Mouse (Mus musculus) kidney, adult 2 months (tissue): Measurements from ENCODE around the gene Slc36a2. TPM values are rescaled to one million over a fixed set of nuclear protein-coding genes. Genes with fewer than 3 reads are reported as not detected.

Experiments used
- DNase-seq: peaks from one replicate; pipeline ENCODE4 v3.0.0; 2021
- H3K27ac ChIP-seq: fragments of 200-500 bp; 2 replicates; pipeline ENCODE4 v1.5.1; 2012; ENCODE audit warnings: low read depth, low read length, control low read depth, inconsistent platforms; ENCODE audit not compliant: insufficient read depth
- H3K27me3 ChIP-seq: fragments of 200-500 bp; replicated peaks from 2 replicates; pipeline ENCODE4 v1.6.1; 2012; ENCODE audit warnings: mild to moderate bottlenecking, moderate library complexity, low read length, inconsistent platforms; ENCODE audit not compliant: control insufficient read depth, insufficient read depth
- H3K36me3 ChIP-seq: fragments of 200-500 bp; 2 replicates; pipeline ENCODE4 v1.6.1; 2012; ENCODE audit warnings: mild to moderate bottlenecking, moderate library complexity, low read length, inconsistent platforms; ENCODE audit not compliant: control insufficient read depth, insufficient read depth
- H3K4me1 ChIP-seq: fragments of 200-500 bp; 2 replicates; pipeline ENCODE4 v1.6.1; 2011; ENCODE audit warnings: low read length; ENCODE audit not compliant: control insufficient read depth, insufficient read depth
- H3K4me3 ChIP-seq: fragments of 200-500 bp; 2 replicates; pipeline ENCODE4 v1.5.1; 2011; ENCODE audit warnings: mild to moderate bottlenecking, low read depth, low read length, control low read depth; ENCODE audit not compliant: insufficient read depth
- CTCF ChIP-seq: fragments of 200-500 bp; conservative IDR thresholded peaks from 2 replicates; pipeline ENCODE4 v1.5.1; 2011; ENCODE audit warnings: low read depth, mild to moderate bottlenecking, control low read depth, low read length, moderate library complexity, mixed read lengths; ENCODE audit not compliant: insufficient read depth, insufficient read length
- POLR2A ChIP-seq: fragments of 200-500 bp; IDR thresholded peaks from one replicate; pipeline ENCODE4 v1.6.1; 2011; ENCODE audit warnings: low read depth, low read length, control low read depth
- WGBS: fragments of 180-500 bp; shearing (Covaris S2); methylation state at CpG from one replicate; pipeline ENCODE4 v1.1.7; 2018; 5-methylcytosine and 5-hydroxymethylcytosine counted together
- polyA plus RNA-seq: library from polyadenylated mRNA; depleted of rRNA; stranded (reverse); fragments of >200 nt; gene quantifications from 2 replicates; pipeline ENCODE4 v1.2.3, GENCODE M21; 2012; rRNA removed

The Slc36a2 gene
- polyA plus RNA-seq, 1 experiment = 35.4 TPM

DNA sequence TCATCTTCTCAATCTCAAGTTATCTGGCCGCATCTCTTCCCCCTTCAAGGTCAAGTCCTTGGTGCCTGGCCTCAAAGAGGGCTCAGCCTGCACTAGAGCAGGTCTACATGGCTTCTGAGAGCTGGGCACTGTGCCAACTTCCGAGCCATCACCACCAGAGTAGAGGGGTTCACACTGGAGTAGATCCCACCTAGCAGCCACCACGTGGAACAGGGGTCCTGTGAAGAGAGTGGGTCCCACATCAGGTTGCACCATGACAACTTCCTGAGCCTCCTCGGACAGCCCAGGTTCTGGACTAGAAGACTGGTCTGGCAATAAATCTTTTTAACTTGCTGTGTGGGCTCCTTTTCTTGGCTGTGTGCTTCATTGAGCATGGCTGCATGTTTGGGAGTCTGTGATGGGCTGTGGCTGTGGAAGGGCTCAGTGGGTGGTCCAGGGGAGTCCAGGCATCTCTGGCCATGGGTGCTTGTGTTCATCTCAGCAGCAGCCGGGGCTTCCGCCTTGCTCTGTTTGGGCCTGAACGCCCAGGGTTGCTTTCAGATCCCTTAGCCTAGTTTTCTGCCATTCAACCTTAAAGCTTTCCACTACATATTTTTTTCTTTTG, 74.2 kb downstream of the Slc36a2 start:
- DNase-seq = no peak
- no peak overlapping the region for H3K27ac ChIP-seq

DNA sequence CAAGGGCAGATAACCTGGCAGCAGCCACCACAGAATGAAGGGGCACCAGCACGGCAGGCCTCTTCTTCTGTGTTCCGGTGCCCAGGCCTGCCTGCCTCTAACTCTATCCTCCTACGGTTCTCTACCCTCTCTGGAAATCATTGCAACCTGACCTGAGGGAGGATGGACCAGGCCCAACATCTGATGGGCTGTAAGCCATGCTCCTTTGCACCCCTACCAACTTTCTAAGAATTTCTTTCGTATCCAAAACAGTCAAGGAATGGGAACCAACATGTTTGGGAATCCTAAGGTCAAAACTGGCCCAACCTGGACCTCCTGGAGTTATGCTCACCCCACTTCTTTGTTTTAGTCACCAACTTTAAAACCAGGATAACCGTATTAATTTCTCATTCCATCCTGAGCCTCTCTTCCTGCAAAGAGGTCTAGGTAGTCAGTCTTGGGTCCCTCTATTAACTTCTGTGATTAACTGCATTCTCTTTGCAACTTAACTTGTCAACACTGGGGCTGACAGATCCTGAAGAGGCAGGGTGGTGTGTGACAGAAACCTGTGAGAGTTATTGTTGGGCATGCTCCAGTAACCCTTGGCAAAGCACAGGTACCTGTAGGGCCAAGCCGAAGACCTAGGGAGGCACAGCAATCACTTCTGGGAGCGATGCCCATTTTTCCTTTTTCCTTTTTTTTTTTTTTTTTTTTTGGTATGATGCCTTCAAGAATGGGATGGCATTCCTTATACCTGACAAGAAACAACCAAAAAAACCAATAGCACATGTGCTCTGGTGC, 75.2 kb downstream of the Slc36a2 start:
- H3K4me3 ChIP-seq = no peak overlapping the region
- no peaks in the 10 kb centered on the region for H3K27me3 ChIP-seq
- no peak overlapping the region for H3K27ac ChIP-seq
- WGBS = 72% methylated on average over 7 of the region's 7 CpGs
- peaks cover 7% of the 10 kb centered on the region; the same call in 1 of the 2 replicates for H3K4me1 ChIP-seq
- peak; percentile 57 for DNase-seq
- no peaks in the 10 kb centered on the region; the same call in 1 of the 2 replicates for H3K36me3 ChIP-seq
- TF ChIP-seq CTCF (no peak), POLR2A (no peak)

More for the DNA sequence above, 74.2 kb downstream of the Slc36a2 start:
- Histone ChIP-seq H3K27me3 (no peaks in the 10 kb centered on the region), H3K36me3 (no peaks in the 10 kb centered on the region; the same call in 1 of the 2 replicates), H3K4me1 (peaks cover 6% of the 10 kb centered on the region; the same call in 1 of the 2 replicates), H3K4me3 (no peak overlapping the region)
- TF ChIP-seq CTCF = no peak
- TF ChIP-seq POLR2A = no peak
- 44% methylated on average over 7 of the region's 7 CpGs for WGBS

Other genes starting within 250 kb of the Slc36a2 start
- gene Tnip1, start 222.2 kb downstream of the Slc36a2 start, polyA plus RNA-seq = 19.1 and 20.6 TPM in 2 replicates
- gene Anxa6, start 151.6 kb downstream of the Slc36a2 start, polyA plus RNA-seq = 76.5 and 87.9 TPM in 2 replicates
- 1.6 and 2.0 TPM in 2 replicates for gene Ccdc69, start 106.9 kb downstream of the Slc36a2 start, polyA plus RNA-seq
- gene Gm2a, start 87.0 kb downstream of the Slc36a2 start, polyA plus RNA-seq = 216 TPM in 2 replicates
- gene Slc36a3, start 33.4 kb downstream of the Slc36a2 start, polyA plus RNA-seq = 0.04 and 0.11 TPM in 2 replicates
- gene Slc36a1, start 19.3 kb upstream of the Slc36a2 start, polyA plus RNA-seq = 60.5 and 63.4 TPM in 2 replicates
- gene Fat2, start 151.5 kb upstream of the Slc36a2 start, polyA plus RNA-seq = 0.06 and 0.11 TPM in 2 replicates
- gene Sparc, start 238.1 kb upstream of the Slc36a2 start, polyA plus RNA-seq = 585 and 720 TPM in 2 replicates